Mouse (Mus musculus) neural tube, embryonic 14.5 days (tissue): ENCODE data around the gene Ate1. TPM values are rescaled to one million over a fixed set of nuclear protein-coding genes. Genes with fewer than 3 reads are reported as not detected.

Experiments used
- ATAC-seq: fragments of 200-750 bp; cut with Nextera tagmentation; 2 replicates; pipeline ENCODE4 v1.8.0; 2017; ENCODE audit warnings: low read depth, mild to moderate bottlenecking, moderate TSS enrichment, moderate library complexity
- H3K27ac ChIP-seq: fragments of 300-500 bp; sonication (generic); 2 replicates; pipeline ENCODE4 v1.5.1; 2014; ENCODE audit warnings: low read depth, mild to moderate bottlenecking, control low read depth, low read length, moderate library complexity, mixed read lengths
- H3K27me3 ChIP-seq: fragments of 300-500 bp; sonication (generic); 2 replicates; pipeline ENCODE4 v1.6.1; 2014; ENCODE audit warnings: low read length; ENCODE audit not compliant: control insufficient read depth, insufficient read depth
- H3K36me3 ChIP-seq: fragments of 300-500 bp; sonication (generic); 2 replicates; pipeline ENCODE4 v1.6.1; 2014; ENCODE audit warnings: low read length, mixed read lengths; ENCODE audit not compliant: control insufficient read depth, insufficient read depth
- H3K4me1 ChIP-seq: fragments of 300-500 bp; sonication (generic); 2 replicates; pipeline ENCODE4 v1.6.1; 2014; ENCODE audit warnings: low read length; ENCODE audit not compliant: control insufficient read depth, insufficient read depth
- H3K4me2 ChIP-seq: fragments of 300-500 bp; sonication (generic); 2 replicates; pipeline ENCODE4 v1.6.1; 2014; ENCODE audit warnings: mild to moderate bottlenecking, low read depth, low read length, control low read depth
- H3K4me3 ChIP-seq: fragments of 300-500 bp; sonication (generic); 2 replicates; pipeline ENCODE4 v1.5.1; 2014; ENCODE audit warnings: low read depth, low read length, control low read depth, mixed read lengths
- H3K9ac ChIP-seq: fragments of 300-500 bp; sonication (generic); replicated peaks from 2 replicates; pipeline ENCODE4 v1.6.1; 2014; ENCODE audit warnings: low read depth, mild to moderate bottlenecking, control low read depth, low read length, mixed read lengths
- H3K9me3 ChIP-seq: fragments of 300-500 bp; sonication (generic); 2 replicates; pipeline ENCODE4 v1.6.1; 2016; ENCODE audit warnings: low read length; ENCODE audit not compliant: control insufficient read depth
- WGBS: fragments of 180-500 bp; shearing (Covaris S2); extraction: QIAGEN DNeasy Blood & Tissue Kit; methylation state at CpG from one replicate; pipeline ENCODE4 v1.1.7; 2014; 5-methylcytosine and 5-hydroxymethylcytosine counted together
- polyA plus RNA-seq: library from polyadenylated mRNA; unstranded; fragments of >200 nt; fragmentation: Nextera tagmentation; extraction: Ambion mirVana; gene quantifications from 2 replicates; pipeline ENCODE4 v1.2.1, GENCODE M21; 2014

Gene Ate1
- polyA plus RNA-seq, 1 experiment from 2014 or later: 121 TPM

GRCm38 (mm10) chr7:130552780-130553179 is 32.6 kb upstream of the Ate1 start:
- ATAC-seq: no peak
- WGBS: 50% methylated on average over 5 of the region's 5 CpGs
- H3K27ac ChIP-seq: no peak overlapping the region
- no peaks in the 10 kb centered on the region for H3K9me3 ChIP-seq
- no peaks in the 10 kb centered on the region for H3K27me3 ChIP-seq
- H3K4me2 ChIP-seq: no peak overlapping the region
- no peak overlapping the region for H3K9ac ChIP-seq
- no peaks in the 10 kb centered on the region for H3K36me3 ChIP-seq
- H3K4me1 ChIP-seq: no peaks in the 10 kb centered on the region
- H3K4me3 ChIP-seq: no peak overlapping the region

GRCm38 (mm10) chr7:130547635-130548175 is 27.5 kb upstream of the Ate1 start:
- no peak for ATAC-seq
- H3K4me1 ChIP-seq: peaks cover 11% of the 10 kb centered on the region
- no peak overlapping the region for H3K9ac ChIP-seq
- no peak overlapping the region; the same call in 1 of the 2 replicates for H3K4me2 ChIP-seq
- H3K4me3 ChIP-seq: peak overlapping the region; percentile 92; the same call in 1 of the 2 replicates
- H3K9me3 ChIP-seq: no peaks in the 10 kb centered on the region
- no peaks in the 10 kb centered on the region for H3K27me3 ChIP-seq
- WGBS: 86% methylated on average over 12 of the region's 12 CpGs
- no peak overlapping the region for H3K27ac ChIP-seq
- H3K36me3 ChIP-seq: no peaks in the 10 kb centered on the region

DNA sequence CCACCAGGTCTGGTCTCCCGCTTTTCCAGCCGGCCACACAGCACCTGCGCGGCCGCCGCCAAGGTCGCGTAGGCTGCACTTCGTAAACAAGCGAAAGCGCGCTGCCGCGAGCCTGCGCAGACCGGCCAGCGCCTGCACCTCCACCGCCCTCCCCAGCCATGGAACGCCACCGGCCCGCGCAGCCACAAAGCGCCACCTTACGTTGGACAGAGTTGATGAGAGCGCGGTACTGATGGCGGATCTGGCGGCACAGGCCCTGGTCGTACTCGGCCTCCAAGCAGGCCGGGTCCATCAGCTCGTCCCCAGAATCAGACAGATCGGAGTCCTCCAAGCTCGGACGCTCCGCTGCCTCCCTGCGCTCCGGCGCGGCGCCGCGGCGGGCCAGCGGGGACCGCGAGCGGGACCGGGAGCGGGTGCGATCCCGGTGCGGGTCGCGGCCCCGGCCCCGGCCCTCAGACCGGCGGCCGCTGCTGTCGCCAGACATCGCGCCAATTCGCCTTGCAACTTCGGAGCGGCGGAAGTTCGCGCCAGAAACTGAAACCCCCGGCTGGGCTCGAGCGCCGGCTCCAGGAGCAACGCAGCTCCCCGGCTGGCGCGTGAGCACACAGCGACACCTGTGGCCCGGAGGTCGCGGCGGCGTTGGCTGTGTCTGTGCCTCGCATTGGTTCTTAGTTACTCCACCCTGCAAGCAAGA is 26.8 kb upstream of the Ate1 start:
- no peaks in the 10 kb centered on the region for H3K9me3 ChIP-seq
- peaks cover 11% of the 10 kb centered on the region for H3K4me1 ChIP-seq
- H3K4me2 ChIP-seq: peak overlapping the region; percentile 72
- H3K4me3 ChIP-seq: peak overlapping the region; percentile 92
- peak overlapping the region; percentile 96 for H3K27ac ChIP-seq
- under 1% methylated on average over 72 of the region's 84 CpGs for WGBS
- no peaks in the 10 kb centered on the region for H3K27me3 ChIP-seq
- peak overlapping the region; percentile 78 for H3K9ac ChIP-seq
- H3K36me3 ChIP-seq: 0 out of 2 replicates have a peak, but pooled peaks cover 3% of the 10 kb centered on the region
- peak; percentile 96 for ATAC-seq

- peak overlapping the region; percentile 92 for H3K4me3 ChIP-seq
- WGBS: 9% methylated on average over 7 of the region's 7 CpGs
- peak overlapping the region; percentile 96 for H3K27ac ChIP-seq
- ATAC-seq: no peak
- peaks cover 11% of the 10 kb centered on the region for H3K4me1 ChIP-seq
- H3K36me3 ChIP-seq: 0 out of 2 replicates have a peak, but pooled peaks cover 3% of the 10 kb centered on the region
- no peaks in the 10 kb centered on the region for H3K9me3 ChIP-seq
- H3K9ac ChIP-seq: peak overlapping the region; percentile 78
- peak overlapping the region; percentile 72 for H3K4me2 ChIP-seq
- no peaks in the 10 kb centered on the region for H3K27me3 ChIP-seq
Measured at GRCm38 (mm10) chr7:130546421-130546790, 26.2 kb upstream of the Ate1 start.

DNA sequence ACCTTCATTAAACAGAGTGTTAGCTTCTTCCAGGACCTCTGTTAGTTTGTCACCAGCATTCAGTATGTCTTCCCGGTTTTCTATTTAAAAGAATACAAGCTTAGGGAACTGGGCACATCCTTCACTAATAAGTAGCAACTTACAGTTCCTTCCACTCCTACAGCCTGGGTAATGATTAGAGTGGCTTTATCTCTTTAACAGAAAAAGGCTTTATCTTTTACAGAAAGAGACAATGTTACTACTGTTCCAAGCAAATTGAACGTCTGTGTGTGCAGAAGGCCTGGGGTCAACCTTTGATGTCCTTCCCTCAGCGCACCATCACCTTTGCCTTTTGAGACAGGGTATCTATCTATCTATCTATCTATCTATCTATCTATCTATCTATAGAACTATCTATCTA is 25.7 kb upstream of the Ate1 start:
- Histone ChIP-seq H3K27ac (no peak overlapping the region), H3K9me3 (no peaks in the 10 kb centered on the region), H3K4me3 (peak overlapping the region; percentile 92), H3K36me3 (peaks cover 3% of the 10 kb centered on the region; the same call in 1 of the 2 replicates), H3K4me1 (peaks cover 11% of the 10 kb centered on the region), H3K4me2 (peak overlapping the region; percentile 72), H3K9ac (peak overlapping the region; percentile 78; the same call in 1 of the 2 replicates), H3K27me3 (no peaks in the 10 kb centered on the region)
- no peak for ATAC-seq
- WGBS: 53% methylated on average over 3 of the region's 3 CpGs

GRCm38 (mm10) chr7:130545401-130545800 is 25.2 kb upstream of the Ate1 start:
- 96% methylated on average over 5 of the region's 5 CpGs for WGBS
- ATAC-seq: no peak
- peaks cover 11% of the 10 kb centered on the region for H3K4me1 ChIP-seq
- no peaks in the 10 kb centered on the region for H3K27me3 ChIP-seq
- no peak overlapping the region for H3K9ac ChIP-seq
- H3K36me3 ChIP-seq: peaks cover 4% of the 10 kb centered on the region
- H3K27ac ChIP-seq: no peak overlapping the region
- H3K4me3 ChIP-seq: no peak overlapping the region
- no peaks in the 10 kb centered on the region for H3K9me3 ChIP-seq
- peak overlapping the region; percentile 72; the same call in 1 of the 2 replicates for H3K4me2 ChIP-seq

- H3K27ac ChIP-seq: no peak overlapping the region
- no peak for ATAC-seq
- no peak overlapping the region for H3K4me3 ChIP-seq
- H3K9ac ChIP-seq: no peak overlapping the region
- peaks cover 11% of the 10 kb centered on the region for H3K4me1 ChIP-seq
- no peak overlapping the region for H3K4me2 ChIP-seq
- peaks cover 21% of the 10 kb centered on the region for H3K36me3 ChIP-seq
- H3K9me3 ChIP-seq: no peaks in the 10 kb centered on the region
- 96% methylated on average over 4 of the region's 4 CpGs for WGBS
- no peaks in the 10 kb centered on the region for H3K27me3 ChIP-seq
Measured at GRCm38 (mm10) chr7:130543181-130543580, 23.0 kb upstream of the Ate1 start.

GRCm38 (mm10) chr7:130540176-130540575 is 20.0 kb upstream of the Ate1 start:
- no peak overlapping the region for H3K4me2 ChIP-seq
- H3K9me3 ChIP-seq: no peaks in the 10 kb centered on the region
- H3K27me3 ChIP-seq: no peaks in the 10 kb centered on the region
- H3K4me3 ChIP-seq: no peak overlapping the region
- H3K9ac ChIP-seq: no peak overlapping the region
- H3K27ac ChIP-seq: no peak overlapping the region
- ATAC-seq: no peak
- H3K36me3 ChIP-seq: peaks cover 30% of the 10 kb centered on the region
- WGBS: 90% methylated on average over 7 of the region's 7 CpGs
- no peaks in the 10 kb centered on the region; the same call in 1 of the 2 replicates for H3K4me1 ChIP-seq

- no peak for ATAC-seq
- Histone ChIP-seq H3K27me3 (no peaks in the 10 kb centered on the region), H3K36me3 (peaks cover 29% of the 10 kb centered on the region), H3K4me2 (no peak overlapping the region), H3K27ac (no peak overlapping the region), H3K9me3 (no peaks in the 10 kb centered on the region), H3K4me1 (no peaks in the 10 kb centered on the region), H3K4me3 (no peak overlapping the region), H3K9ac (no peak overlapping the region)
- 93% methylated on average over 4 of the region's 4 CpGs for WGBS
Measured at GRCm38 (mm10) chr7:130537068-130537467, 16.9 kb upstream of the Ate1 start.
